Mouse (Mus musculus) thymus, adult 2 months (tissue): Measurements from ENCODE around the gene Gm11757. TPM values are rescaled to one million over a fixed set of nuclear protein-coding genes. Genes with fewer than 3 reads are reported as not detected.
"Not testable (repeated sequence)": the region's sequence is repeated elsewhere in the genome, so short reads cannot be mapped to it uniquely, and the experiment has no call there.

ENCODE experiments used
- DNase-seq: peaks from one replicate; pipeline ENCODE4 v3.0.0; 2021
- H3K27ac ChIP-seq: fragments of 200-500 bp; 2 replicates; pipeline ENCODE4 v1.5.1; 2012; ENCODE audit warnings: low read length, control low read depth; ENCODE audit not compliant: control insufficient read depth, insufficient read depth
- H3K27me3 ChIP-seq: fragments of 200-500 bp; 2 replicates; pipeline ENCODE4 v1.6.1; 2012; ENCODE audit warnings: mild to moderate bottlenecking, low read length, moderate library complexity, mixed read lengths; ENCODE audit not compliant: control insufficient read depth, insufficient read depth
- H3K36me3 ChIP-seq: fragments of 200-500 bp; 2 replicates; pipeline ENCODE4 v1.6.1; 2012; ENCODE audit warnings: mild to moderate bottlenecking, low read length, moderate library complexity; ENCODE audit not compliant: control insufficient read depth, insufficient read depth
- H3K4me1 ChIP-seq: fragments of 200-500 bp; replicated peaks from 2 replicates; pipeline ENCODE4 v1.6.1; 2012; ENCODE audit warnings: low read length; ENCODE audit not compliant: control insufficient read depth, insufficient read depth
- H3K4me3 ChIP-seq: fragments of 200-500 bp; 2 replicates; pipeline ENCODE4 v1.5.1; 2012; ENCODE audit warnings: mild to moderate bottlenecking, low read length, control low read depth, moderate library complexity; ENCODE audit not compliant: control insufficient read depth, insufficient read depth
- WGBS: fragments of 180-500 bp; shearing (Covaris S2); methylation state at CpG from one replicate; pipeline ENCODE4 v1.1.7; 2018; 5-methylcytosine and 5-hydroxymethylcytosine counted together
- polyA plus RNA-seq: library from polyadenylated mRNA; depleted of rRNA; stranded (reverse); fragments of >200 nt; gene quantifications from 2 replicates; pipeline ENCODE4 v1.2.3, GENCODE M21; 2012; rRNA removed

Gm11757 gene
- not detected in 2 replicates for polyA plus RNA-seq

GRCm38 (mm10) chr4:73891012-73891411 is at the start of gene Gm11757:
Gm11757 (minus strand) TSS chr4:73891112.
- not testable (repeated sequence) for H3K36me3 ChIP-seq, DNase-seq, H3K4me3 ChIP-seq, H3K27me3 ChIP-seq, H3K27ac ChIP-seq, H3K4me1 ChIP-seq
- WGBS, result no CpG with 5 or more reads among the region's 4 CpGs

DNA sequence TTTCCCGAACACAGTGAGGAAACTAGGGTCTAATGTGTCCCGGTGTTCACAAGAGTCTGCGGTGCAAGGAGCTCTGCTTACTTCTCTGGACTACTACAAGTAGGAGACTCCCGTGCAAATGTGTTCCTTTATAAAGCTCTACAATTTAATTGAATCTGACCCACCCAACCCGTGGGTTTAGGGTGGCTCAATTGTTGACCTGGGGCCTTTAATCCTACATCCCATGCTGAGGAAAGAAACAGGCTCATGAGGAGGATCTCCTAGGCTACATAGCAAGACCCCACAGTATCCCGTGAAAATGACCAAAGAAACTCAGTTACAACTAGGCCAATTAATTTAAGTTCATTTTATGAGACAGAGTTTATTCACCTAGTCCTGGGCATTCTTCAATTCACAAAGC is 29.7 kb upstream of the Gm11757 start, which contains the start of gene Gm11756:
Gene Gm11756 (minus strand): TSS at position 101 of the 400 bp plus-strand sequence.
- not testable (repeated sequence) for DNase-seq, H3K36me3 ChIP-seq, H3K27me3 ChIP-seq, H3K4me1 ChIP-seq, H3K4me3 ChIP-seq, H3K27ac ChIP-seq
- 90% methylated on average over 6 of the region's 6 CpGs for WGBS

DNA sequence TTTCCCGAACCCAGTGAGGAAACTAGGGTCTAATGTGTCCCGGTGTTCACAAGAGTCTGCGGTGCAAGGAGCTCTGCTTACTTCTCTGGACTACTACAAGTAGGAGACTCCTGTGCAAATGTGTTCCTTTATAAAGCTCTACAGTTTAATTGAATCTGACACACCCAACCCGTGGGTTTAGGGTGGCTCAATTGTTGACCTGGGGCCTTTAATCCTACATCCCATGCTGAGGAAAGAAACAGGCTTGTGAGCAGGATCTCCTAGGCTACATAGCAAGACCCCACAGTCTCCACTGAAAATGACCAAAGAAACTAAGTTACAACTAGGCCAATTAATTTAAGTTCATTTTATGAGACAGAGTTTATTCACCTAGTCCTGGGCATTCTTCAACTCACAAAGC is 14.9 kb upstream of the Gm11757 start, which contains the start of gene Gm13871:
Gene Gm13871 (minus strand): TSS at position 101 of the 400 bp plus-strand sequence.
- DNase-seq, H3K4me1 ChIP-seq, H3K27ac ChIP-seq, H3K4me3 ChIP-seq, H3K27me3 ChIP-seq, H3K36me3 ChIP-seq: not testable (repeated sequence)
- WGBS, result no CpG with 5 or more reads among the region's 4 CpGs

DNA sequence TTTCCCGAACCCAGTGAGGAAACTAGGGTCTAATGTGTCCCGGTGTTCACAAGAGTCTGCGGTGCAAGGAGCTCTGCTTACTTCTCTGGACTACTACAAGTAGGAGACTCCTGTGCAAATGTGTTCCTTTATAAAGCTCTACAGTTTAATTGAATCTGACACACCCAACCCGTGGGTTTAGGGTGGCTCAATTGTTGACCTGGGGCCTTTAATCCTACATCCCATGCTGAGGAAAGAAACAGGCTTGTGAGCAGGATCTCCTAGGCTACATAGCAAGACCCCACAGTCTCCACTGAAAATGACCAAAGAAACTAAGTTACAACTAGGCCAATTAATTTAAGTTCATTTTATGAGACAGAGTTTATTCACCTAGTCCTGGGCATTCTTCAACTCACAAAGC is 14.7 kb downstream of the Gm11757 start, which contains the start of gene Gm11758:
Gene Gm11758 (minus strand): TSS at position 101 of the 400 bp plus-strand sequence.
- not testable (repeated sequence) for H3K27me3 ChIP-seq, H3K4me1 ChIP-seq, H3K4me3 ChIP-seq, H3K27ac ChIP-seq, DNase-seq, H3K36me3 ChIP-seq
- no CpG with 5 or more reads among the region's 4 CpGs for WGBS

Other genes with a start within 250 kb of the Gm11757 start
- gene Gm11239, start 222.8 kb downstream of the Gm11757 start, polyA plus RNA-seq, result not detected in 2 replicates
- not detected in 2 replicates for gene Gm428, start 207.6 kb downstream of the Gm11757 start, polyA plus RNA-seq
- 0.77 and 1.1 TPM in 2 replicates for gene Rasef, start 100.1 kb downstream of the Gm11757 start, polyA plus RNA-seq
- not detected in 2 replicates for gene Gm11758, start 14.8 kb downstream of the Gm11757 start, polyA plus RNA-seq
- gene Gm13871, start 14.8 kb upstream of the Gm11757 start, polyA plus RNA-seq, result not detected in 2 replicates
- gene Gm11756, start 29.6 kb upstream of the Gm11757 start, polyA plus RNA-seq, result not detected in 2 replicates
- 0.32 TPM in 1 of 2 replicates, not detected in the other for gene 2310002L09Rik, start 59.7 kb upstream of the Gm11757 start, polyA plus RNA-seq
- 0.06 TPM in 1 of 2 replicates, not detected in the other for gene Frmd3, start 122.3 kb upstream of the Gm11757 start, polyA plus RNA-seq